Mouse (Mus musculus) stomach, postnatal 0 days (tissue): ENCODE data around the gene Slc2a2.

Experiments
- CTCF ChIP-seq: IDR thresholded peaks from 2 replicates; pipeline ENCODE4 v1.5.1; 2016; ENCODE audit warnings: antibody characterized with exemption, low read depth, mild to moderate bottlenecking, moderate library complexity
- EP300 ChIP-seq: optimal IDR thresholded peaks from 2 replicates; pipeline ENCODE3; 2016; ENCODE audit warnings: antibody characterized with exemption

DNA sequence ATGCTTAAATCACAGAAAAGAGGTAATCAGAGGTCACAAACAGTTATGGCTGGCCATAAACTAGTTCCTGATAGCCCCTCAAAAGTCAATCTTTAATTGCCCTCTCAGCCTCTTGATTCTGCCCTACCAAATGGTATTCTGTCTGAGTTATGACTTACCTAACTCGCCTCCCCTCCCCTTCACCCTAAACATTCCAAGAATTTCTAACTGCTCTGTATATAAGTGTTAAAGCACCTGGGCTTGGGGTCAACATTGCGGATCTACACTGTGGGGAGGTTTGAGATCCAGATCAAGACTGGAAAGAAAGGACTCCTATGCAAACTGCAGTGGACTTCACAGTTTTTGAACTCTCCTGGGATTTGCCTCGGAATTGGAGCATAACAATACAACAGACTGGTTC, 70.5 kb downstream of the Slc2a2 start:
- TF ChIP-seq EP300, result no peak
- TF ChIP-seq CTCF, result no peak
